Mouse (Mus musculus) T-helper 2 cell (primary cell): ENCODE results near the gene Moxd1.

Experiments
- in situ Hi-C: fragments of 300-600 bp; cut with MboI, MseI; formaldehyde crosslinking; loops from one replicate; pipeline ENCODE4 v1.15.1; 2025; ENCODE audit warnings: high pct_unique_total_duplicates

Gene Moxd1

DNA sequence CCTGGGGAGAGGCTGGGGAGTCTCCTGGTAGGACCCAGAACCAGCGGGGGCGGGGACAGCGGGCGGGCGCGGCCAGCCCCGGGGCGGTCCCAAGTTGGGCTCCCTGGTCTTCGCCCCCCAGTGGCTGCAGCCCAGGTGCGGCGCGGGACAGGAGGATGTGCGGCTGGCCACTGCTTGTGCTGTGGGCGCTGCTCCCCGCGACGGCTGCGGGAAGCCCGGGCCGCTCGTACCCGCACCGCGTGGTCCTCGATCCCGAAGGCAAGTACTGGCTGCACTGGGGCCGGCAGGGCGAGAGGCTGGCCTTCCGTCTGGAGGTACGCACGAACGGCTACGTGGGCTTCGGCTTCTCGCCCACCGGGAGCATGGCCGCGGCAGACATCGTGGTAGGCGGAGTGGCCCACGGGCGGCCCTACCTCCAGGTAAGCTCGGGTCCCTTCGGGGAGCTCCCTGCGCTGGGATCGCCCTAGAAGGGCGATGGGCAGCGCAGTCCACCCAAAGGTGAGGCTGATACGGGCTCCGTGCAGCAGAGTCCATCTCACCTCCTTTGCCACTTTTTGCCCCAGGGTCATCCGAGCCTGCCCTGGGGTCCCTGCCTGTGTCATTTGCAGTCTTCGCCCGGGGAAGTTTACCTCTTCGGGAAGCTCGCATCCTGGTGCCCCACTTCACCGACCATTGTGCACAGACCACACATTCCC lies at the start of gene Moxd1:
Gene Moxd1, plus strand, starts transcription at position 69 of the 695 bp plus-strand sequence.
- in situ Hi-C loops = no loop called here

DNA sequence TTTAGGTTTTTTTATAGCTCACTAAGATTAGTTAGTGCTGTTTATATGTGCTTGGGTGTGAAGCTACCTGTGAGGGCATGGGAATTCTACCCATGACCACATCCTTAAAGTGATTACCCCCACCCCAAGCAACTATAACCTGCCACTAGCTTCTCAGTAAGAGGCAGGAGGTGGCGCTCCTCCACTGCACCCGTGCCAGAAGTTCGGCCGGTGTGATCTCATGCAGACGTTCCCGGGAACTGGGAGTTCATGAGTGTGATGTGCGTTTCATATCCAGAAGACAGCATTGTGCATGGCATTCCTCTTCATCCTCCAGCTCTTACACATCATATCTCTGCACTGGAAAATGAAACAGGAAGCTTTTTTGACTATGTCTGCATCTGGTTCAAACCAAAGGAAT lies 32.9 kb upstream of the Moxd1 start:
- in situ Hi-C loops = no loop called here

DNA sequence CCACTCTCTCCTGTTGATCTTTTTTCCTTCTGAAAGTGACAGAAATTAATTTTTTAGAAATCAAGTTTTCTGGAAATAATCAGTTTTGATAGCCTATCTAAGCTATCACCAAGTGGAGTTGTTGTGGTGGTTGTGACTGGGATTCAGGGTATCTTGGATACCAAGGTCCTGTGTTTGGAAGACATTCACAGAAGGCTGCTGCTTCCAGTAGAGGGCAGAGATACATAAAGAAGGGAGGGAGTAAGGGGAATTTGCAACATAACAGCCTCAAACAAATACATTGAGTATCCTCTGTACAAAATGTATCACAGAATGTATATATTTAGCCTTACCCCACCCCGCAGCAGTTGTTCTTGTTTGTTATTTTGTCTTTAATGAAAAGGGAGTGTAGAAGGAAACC lies 31.3 kb upstream of the Moxd1 start:
- in situ Hi-C loops = no loop called here

DNA sequence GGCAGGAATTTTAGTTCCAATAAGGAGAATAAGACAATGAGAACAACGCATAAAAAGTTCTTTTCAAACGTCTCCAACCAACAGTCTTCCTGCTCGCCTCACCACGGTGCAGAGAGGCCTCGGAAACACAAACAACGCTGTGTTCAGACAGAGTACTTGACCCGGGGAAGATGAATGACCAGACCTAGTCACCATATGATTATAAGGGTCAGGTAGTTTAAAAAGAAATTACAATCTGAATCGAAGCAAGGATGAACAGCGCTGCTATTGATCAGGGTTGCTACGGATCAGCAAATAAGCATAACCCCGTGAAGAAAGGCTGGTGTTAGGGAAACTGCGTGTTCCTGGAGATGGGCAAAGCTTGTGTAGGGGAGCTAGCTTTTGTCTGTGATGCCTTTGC lies 24.0 kb upstream of the Moxd1 start:
- in situ Hi-C loops = no loop called here

DNA sequence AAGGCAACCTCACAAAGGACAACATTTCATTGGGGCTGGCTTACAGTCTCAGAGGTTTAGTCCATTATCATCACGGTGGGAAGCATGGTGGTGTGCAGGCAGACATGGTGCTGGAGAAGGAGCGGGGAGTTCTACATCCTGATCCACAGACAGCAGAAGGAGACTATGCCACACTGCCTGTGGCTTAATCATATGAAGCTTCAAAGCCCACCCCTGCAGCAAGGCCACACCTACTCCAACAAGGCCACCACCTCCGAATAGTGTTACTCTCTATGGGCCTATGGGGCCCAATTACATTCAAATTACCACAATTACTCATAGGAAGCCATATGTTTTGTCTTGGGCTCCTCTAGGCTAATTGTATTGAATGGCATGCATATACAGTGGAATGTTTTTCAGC lies 23.2 kb upstream of the Moxd1 start:
- in situ Hi-C loops = loop anchor here (10.0 kb wide), 1 partner anchor 1255 kb away; no protein-coding TSS in a partner anchor

DNA sequence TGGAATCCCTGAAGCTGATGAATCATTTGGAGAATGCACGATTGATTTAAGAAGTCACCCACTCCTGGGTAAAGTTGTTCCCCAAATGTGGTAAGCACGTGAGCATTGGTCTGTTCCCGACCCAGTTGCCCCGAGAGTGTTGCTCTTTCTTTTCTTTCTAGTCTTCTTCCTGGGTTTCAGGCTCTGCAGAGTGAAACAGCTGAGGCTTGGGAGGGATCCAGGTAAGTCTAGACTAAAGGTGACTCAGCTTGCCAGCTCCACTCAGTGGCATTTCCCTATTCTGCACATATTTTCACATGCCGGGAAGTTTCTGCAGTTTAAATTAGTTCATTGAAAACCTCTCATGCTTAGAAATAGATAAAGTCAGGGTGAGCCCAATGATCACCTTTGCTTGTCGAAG lies 13.2 kb upstream of the Moxd1 start:
- in situ Hi-C loops = no loop called here

DNA sequence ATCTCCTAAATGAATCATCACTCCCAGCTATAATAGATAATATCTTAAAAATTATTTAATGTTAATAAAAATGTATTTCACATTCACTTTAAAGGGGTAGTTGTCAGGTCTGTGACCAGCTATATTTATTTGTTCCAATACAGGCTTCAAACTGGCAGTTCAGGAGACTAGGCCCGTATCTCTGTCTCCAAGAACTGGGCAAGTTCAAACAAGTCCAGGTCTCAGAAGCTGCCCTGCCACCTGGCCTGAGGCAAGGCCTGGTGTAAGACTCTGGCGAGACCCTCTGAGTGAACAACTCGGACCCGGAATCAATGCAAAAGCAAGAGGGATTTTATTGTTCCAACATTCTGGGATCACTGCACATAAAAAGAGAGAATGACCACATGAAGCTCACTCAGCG lies 10.0 kb upstream of the Moxd1 start:
- in situ Hi-C loops = no loop called here

DNA sequence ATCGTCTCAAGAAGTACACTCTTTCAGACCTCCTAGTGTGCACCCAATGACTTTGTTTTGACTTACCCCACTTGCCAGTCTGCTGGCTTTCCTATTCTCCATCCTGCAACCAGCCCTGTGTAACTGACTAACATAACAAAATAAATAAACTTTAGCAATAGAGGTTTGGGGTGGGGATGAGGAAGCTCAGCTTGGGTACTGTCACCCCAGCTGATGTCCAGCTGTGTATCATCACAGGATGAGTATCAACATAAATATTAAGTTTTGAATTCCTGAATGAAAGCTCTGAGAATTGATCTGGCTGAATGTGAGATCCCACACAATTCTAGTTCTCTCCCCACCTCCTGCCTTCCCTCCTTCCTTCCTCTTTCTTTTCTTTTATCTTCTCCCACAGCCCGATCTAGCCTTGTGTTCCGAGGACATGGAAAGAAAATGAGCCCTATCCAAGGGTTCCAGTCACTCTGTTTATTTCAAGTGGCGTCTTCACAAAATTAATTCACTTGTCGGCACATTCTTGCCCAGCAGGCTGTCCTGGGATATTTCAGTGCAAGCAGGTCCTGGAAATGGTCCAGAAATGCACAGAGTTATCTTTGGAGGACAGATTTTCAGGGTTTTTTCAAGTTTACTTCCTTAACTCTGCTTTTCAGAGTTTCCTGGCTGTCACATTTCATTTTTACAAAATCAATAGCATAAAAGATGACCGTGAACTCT lies 5.6 kb upstream of the Moxd1 start:
- in situ Hi-C loops = loop anchor here (5.0 kb wide), 1 partner anchor 50 kb away; no protein-coding TSS in a partner anchor

DNA sequence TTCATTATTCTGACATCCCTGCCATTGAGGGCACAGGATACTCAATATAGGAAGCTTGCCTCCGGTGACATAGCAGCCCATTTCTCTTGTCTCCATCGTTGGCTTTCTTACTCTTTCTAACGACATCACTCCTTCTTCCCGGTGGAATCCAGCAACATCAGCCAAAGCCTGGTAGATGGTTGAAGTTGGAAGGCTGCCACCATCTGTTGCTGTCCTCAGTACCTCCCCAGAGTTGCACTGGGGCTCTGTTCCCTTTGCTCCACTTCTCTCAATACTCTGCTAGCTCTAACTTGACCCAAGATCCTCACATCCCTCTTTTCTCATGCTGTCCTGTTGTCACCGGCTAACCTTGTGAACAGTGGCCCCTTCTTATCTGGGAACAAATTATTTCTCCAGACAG lies 2.4 kb upstream of the Moxd1 start:
- in situ Hi-C loops = no loop called here

DNA sequence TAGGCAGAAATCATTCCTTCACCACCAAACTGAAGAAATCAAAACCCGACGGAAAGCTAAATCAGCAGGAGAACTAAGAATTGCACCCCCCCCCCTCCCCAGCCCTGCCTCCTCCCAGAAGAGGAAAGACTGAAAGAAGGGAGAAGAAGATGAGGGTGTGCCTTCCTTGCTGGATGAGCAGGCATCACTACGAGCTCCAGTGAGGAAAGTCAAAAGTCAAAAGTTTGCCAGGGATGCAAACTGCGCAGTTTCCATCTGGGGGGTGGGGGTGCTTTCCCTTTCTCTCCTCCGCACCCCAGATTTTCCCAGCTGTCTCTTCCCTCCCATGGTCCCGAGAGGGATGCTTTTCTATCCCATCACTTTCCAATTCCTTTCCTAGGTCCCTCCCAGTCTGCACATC lies 406 bp upstream of the Moxd1 start:
- in situ Hi-C loops = no loop called here

DNA sequence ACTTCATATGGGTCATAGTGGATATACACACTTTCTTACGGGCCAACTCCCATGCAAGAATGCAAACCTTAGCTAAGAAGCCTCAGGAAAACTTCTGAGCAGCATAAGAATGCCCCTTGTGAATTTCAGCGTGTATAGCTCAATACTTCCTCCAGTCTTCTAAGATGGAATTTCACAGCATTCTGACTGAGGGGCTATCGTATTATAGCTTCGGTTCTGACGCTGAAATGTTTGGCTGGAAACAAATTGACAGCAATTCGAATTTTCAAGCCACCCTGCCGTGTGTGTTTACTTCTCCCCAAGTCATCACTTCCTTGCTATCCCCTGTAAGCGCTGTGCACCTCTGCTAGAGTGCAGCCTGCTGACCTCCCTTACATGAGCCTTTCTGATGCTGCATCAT lies 1.3 kb downstream of the Moxd1 start:
- in situ Hi-C loops = no loop called here

DNA sequence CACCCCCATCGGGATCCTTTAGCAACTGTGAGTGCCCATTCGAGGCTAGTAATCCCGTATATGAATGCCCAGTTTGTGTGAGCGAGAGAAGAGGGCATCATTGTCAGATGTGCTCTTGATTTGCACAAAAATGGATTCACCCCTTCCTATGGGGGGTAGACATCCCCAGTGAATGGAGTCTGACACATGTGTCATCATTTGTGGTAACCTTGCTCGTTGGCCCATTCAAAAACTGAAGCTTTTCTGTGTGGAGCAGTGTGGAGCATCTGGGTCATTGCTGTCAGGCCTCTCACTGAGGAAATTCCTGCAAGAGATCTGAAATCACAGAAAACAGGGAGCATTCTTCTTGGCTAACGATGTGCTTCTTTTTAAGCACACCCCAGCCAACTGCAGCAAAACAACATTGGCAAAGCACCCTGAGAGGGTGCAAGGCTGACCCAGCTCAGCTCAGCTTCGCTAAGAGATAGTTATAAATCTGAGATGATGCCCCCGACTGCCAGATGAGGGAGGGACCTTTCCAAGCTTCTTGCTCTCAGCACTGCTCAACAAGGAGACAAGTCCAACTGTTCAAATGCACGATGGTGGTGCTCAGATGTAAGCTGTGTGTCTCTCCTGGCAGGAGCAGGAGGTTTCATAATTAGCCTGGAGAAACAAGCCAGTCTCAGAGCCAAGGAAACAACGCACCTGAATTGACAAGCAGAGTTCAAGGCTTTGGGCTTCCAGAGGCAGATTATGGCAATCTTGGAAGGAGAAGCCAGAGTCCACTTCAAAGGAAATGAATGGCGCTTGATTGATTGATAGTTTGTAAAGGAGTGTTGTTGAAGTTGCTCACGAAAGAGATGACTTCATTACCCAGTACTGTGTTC lies 5.2 kb downstream of the Moxd1 start:
- in situ Hi-C loops = no loop called here

DNA sequence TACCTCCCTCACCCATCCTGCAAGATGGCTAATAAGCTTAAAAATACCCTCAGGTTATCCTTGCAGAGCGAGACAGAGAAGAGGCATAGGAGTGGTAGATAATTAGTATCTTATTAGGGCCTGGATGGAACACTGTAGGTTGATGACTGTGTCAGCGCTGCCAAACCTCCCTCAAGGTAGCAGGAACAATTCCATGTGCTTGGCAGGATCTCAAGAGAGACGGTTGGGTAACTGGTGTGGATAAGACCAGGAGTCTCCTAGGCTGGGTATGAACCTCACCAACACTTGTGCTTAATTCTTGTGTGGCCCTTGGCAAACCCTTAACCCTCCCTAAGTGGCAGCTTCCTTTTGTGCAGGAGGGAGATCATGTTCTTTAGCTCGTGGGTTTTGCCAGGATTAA lies 9.0 kb downstream of the Moxd1 start:
- in situ Hi-C loops = no loop called here

DNA sequence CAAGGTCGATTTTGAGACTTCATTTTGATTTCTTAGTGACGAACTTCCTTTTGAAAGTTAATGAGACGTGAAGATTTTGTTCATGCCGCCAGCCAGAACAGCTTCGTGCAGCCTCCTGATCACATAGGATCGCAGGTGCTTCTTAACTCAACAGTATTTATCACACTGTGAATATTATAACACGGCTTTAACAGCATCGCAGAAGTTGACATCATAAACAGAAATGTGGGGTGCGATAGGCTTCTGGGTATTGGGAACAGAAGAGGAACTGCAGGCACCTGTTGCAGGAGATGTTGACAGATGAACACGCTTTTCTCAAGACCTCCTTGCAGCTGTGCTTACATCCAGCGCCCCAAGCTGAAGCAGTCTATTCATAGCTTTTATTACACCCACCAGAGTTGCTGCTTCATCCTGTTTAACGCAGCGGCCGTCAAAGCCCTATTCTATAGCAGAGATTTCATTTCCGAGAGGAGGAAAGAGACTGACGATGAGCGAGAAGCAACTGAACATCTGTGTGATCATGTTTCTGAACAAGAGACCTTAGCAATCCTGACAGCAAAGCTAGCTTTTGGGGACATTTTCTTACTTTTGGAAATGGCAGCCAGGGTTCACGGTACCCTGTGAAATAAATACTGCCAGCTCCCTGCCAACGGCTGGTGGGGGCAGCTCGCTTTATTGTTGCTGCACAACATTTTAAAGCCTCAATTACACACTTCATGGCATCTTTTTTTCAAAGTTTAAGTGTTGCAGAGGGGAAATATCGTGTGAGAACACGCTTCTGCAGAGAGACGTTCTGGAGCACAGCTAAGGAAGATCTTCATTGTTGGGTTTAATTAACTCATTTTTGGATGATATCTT lies 12.3 kb downstream of the Moxd1 start:
- in situ Hi-C loops = no loop called here

DNA sequence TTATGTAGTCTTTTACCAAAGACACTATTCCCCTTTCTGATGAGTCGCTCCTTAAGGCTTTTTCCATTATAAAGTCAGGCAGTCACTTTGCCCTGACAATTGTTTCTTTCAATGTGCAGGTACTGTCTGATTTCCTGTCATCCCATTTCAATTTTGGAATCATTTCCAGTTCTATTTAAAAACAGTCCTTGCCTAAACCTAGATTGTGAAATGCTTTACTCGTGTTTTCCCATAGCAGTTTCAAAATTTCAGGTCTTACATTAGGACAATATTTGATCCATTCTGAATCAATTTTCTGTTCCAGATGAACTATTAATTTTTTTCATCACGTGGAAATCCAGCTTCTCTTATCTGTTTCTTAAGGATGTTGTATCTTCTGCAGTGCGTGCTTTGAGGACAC lies 23.5 kb downstream of the Moxd1 start:
- in situ Hi-C loops = no loop called here

DNA sequence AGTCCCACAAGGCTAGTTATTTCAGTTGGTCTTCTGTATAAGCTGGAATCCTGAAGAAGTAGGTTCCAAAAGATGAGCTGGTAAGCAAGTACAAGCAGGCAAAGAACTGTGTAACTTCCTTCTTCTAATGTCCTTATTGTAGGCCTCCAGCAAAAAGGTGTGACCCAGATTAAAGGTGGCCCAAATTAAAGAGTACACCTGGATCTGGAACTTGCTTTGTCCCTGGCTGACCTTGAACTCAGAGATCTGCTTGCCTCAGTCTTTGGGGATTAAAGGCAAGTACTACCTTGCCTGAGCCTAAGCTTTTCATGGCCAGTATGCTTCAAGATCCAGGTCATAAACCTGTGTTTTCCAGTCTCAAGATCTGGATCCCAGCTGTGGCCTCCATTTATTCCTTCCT lies 24.8 kb downstream of the Moxd1 start:
- in situ Hi-C loops = no loop called here

DNA sequence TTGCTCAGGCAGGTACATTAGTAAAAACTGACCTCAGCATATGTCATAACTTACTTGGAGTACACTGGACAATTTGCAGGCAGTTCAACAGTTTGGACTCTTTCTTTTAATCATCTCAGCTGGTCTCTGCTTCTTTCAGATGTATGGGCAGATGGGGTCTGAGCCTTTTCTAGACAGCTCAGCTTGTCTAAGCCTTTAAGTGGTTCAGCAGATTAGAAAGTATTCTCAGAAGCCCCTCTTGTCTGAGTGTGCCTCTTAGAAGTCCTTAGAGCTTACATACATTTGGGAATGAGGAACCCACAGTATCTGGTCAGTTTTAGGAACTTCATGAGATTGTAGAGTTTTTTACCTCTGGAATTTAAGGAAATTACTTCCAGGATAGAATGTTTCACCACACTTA lies 28.3 kb downstream of the Moxd1 start:
- in situ Hi-C loops = no loop called here

DNA sequence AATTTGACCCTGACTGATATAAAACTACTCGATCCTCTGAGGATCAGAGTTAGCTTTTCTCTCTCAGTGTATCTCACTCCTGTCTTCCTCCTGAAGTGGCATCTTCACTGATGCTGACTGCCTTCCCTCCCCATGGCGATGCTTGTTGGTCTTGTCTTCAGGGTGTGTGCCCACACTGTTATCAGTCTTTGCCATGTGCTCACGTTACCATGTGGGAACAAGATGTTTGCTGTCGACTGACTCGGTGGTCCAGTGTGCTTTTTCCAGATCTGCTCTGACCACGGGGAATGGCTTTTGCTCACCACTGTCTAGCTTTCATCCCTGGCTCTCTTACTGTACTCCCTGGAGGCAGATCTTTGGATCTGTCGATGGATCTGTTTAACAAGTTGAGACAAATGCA lies 34.8 kb downstream of the Moxd1 start:
- in situ Hi-C loops = no loop called here

DNA sequence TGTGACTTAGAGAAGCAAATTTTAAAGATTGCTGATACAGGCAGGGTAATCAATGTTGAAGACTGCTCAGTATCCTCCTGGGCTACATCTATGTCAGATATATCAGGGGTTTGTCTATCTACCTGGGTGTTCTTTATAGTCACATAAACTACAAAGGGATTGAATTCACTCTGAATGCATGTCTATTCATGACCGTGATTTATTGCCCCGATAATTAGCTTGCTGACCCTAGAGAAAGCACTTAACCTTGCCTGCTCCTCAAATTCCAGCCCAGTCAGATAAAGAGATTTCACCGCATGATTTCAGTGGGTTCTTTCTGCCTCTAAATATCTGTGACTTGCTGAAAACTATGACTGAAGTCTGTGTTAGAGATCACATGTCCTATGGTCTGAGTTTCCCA lies 35.6 kb downstream of the Moxd1 start:
- in situ Hi-C loops = no loop called here

DNA sequence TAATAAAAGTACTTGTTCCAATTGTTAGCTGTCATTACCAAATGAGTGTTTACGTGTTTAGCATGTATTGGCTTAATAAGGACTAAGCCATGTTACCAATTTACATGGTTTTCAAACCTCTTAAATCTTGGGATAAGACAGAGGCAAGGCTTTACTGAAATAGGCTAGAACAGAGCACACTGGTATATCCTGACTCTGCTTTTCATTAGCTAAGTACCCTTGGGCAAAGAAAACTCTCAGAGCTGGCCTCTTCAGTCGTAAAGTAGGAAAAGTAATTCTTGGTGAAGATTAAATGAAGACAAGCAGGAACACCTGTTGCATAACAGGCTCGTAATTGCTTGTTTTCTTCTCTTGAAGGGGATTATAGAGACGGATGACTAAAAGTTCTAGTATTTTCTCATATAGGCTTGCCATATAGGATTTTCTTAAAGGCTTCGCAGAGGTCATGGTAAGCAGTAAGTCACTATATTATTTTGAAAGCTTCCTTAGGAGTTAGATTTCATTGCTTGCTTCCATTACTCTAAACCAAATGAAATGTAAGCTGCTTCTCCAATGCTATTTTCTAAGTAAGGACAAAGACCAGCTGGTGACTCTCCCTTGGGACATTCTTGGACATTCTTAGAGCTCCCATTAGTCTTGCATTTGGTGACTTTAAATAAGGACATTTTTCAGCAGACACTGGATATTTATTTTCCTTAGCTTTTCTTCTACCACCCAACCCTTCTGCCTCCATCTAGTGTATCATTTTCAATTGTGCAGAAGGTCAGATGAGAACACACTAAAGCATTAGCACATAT lies 36.7 kb downstream of the Moxd1 start:
- in situ Hi-C loops = no loop called here

DNA sequence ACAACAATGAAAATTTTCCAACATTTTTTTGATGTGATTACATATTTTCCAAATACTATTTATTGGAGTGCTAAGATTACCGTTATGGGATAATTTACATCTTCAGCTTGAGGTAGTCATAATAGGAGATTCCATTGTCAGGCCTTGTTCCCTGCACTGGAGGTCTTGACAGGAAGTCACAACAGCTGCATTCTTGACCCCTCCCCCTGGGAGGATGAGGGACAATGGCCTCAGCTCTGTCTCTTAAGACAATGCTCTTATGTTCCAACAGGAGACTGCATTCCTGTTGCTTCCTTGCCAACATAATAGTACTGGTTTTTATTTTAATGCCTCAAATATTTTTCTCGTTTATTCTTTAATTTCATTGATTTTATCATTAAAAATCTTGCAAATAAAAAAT lies 44.2 kb downstream of the Moxd1 start:
- in situ Hi-C loops = loop anchor here (5.0 kb wide), 1 partner anchor 50 kb away; no protein-coding TSS in a partner anchor
